Mouse (Mus musculus): ENCODE measurements at regions not wholly inside any gene's neighbourhood (a gene's known extent, or its start where the extent isn't known, plus 50 kb on each side); places are given as distances from the start of the nearest gene placed in this dataset.

DNA sequence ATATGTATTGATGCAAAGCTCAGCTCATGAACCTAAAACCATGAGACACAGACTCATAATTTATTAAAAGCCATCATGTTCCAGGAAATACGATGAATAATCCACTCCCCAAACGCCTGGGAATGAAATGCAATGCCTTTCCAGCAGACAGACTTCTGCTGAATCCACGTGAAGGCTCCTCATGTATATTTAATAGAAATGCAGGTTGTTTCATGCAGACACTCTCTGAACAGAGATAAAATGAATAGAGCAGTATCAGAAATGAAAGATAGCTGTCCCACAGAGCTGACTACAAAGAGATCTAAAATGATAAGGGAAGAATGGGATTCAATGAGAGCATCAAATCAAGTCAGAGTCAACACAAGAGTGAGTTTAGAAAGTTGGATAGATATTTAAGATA, 376.3 kb upstream of the Lrfn5 start:
- no peak for DNase-seq (ENCODE audit: low spot score)

GRCm38 (mm10) chr12:61175331-61175730, 347.6 kb upstream of the Lrfn5 start:
- peak; percentile 3 for DNase-seq (ENCODE audit: low spot score)
